Mouse (Mus musculus) central nervous system, embryonic 18 days (tissue): ENCODE data around the gene Spock2. TPM values are rescaled to one million over a fixed set of nuclear protein-coding genes. Genes with fewer than 3 reads are reported as not detected.

ENCODE experiments used
- polyA plus RNA-seq: library from polyadenylated mRNA; depleted of rRNA; stranded (reverse); fragments of >200 nt; gene quantifications from 2 replicates; pipeline ENCODE4 v1.2.3, GENCODE M21; 2012; rRNA removed

Spock2 gene
- 156 and 172 TPM in 2 replicates for polyA plus RNA-seq

GRCm38 (mm10) chr10:60106146-60106530, at the start of gene Spock2:
Gene Spock2 (plus strand): TSS chr10:60106219.

Other genes with a start within 250 kb of the Spock2 start
- gene Dnajb12, start 226.7 kb upstream of the Spock2 start, polyA plus RNA-seq, result 22.7 and 24.4 TPM in 2 replicates
- gene Ddit4, start 154.4 kb upstream of the Spock2 start, polyA plus RNA-seq, result 127 and 135 TPM in 2 replicates
- 37.9 and 38.8 TPM in 2 replicates for gene Ascc1, start 103.4 kb upstream of the Spock2 start, polyA plus RNA-seq
- gene Anapc16, start 103.1 kb upstream of the Spock2 start, polyA plus RNA-seq, result 95.2 and 102 TPM in 2 replicates
- 2.1 TPM in 2 replicates for gene Chst3, start 113.0 kb downstream of the Spock2 start, polyA plus RNA-seq
- gene Psap, start 171.4 kb downstream of the Spock2 start, polyA plus RNA-seq, result 852 and 877 TPM in 2 replicates
- gene Vsir, start 240.6 kb downstream of the Spock2 start, polyA plus RNA-seq, result 3.9 and 4.6 TPM in 2 replicates